Mouse (Mus musculus) CH12.LX (cell line): ENCODE results near the gene Polr2f. TPM values are rescaled to one million over a fixed set of nuclear protein-coding genes. Genes with fewer than 3 reads are reported as not detected.

Experiments
- DNase-seq: peaks from one replicate; pipeline ENCODE4 v3.0.0-alpha.2; 2013; ENCODE audit errors: extremely low read depth
- H3K27ac ChIP-seq: 2 replicates; pipeline ENCODE4 v1.5.1; 2012; ENCODE audit warnings: low read depth, mild to moderate bottlenecking, control low read depth, moderate library complexity; ENCODE audit not compliant: insufficient read depth
- H3K27me3 ChIP-seq: replicated peaks from 2 replicates; pipeline ENCODE3; 2012; ENCODE audit warnings: inconsistent platforms
- H3K36me3 ChIP-seq, 2 experiments: replicated peaks in 1 of 2; 2 replicates each; pipeline versions ENCODE3 to v1.6.1; 2012; ENCODE audit warnings: inconsistent platforms in 1 of 2, low read length in 1 of 2, mild to moderate bottlenecking in 1 of 2, mixed read lengths in 1 of 2, moderate library complexity in 1 of 2; ENCODE audit not compliant: control insufficient read depth in 1 of 2, insufficient read depth in 1 of 2
- H3K4me1 ChIP-seq, 2 experiments: 2 replicates each; pipeline ENCODE4 v1.6.1; 2012; ENCODE audit warnings: inconsistent platforms in 1 of 2, moderate library complexity in 1 of 2; ENCODE audit not compliant: insufficient read depth in 2 of 2, control insufficient read depth in 1 of 2
- H3K4me2 ChIP-seq: 2 replicates; pipeline ENCODE4 v1.6.1; 2012; ENCODE audit warnings: low read depth, mild to moderate bottlenecking, control low read depth; ENCODE audit not compliant: poor library complexity, insufficient read depth, severe bottlenecking
- H3K4me3 ChIP-seq, 3 experiments: fragments of 150-350 bp in 1 of 3; sonication (generic) in 1 of 3; replicated peaks in 1 of 3; 2 replicates each; pipeline versions ENCODE3 to v1.5.1; 2011 to 2012; ENCODE audit warnings: low read depth in 2 of 3, low read length in 2 of 3, mild to moderate bottlenecking in 2 of 3, moderate library complexity in 2 of 3, control low read depth in 1 of 3, improper control_type of control experiment in 1 of 3, inconsistent platforms in 1 of 3, mixed read lengths in 1 of 3; ENCODE audit not compliant: poor library complexity in 1 of 3
- H3K79me2 ChIP-seq: replicated peaks from 2 replicates; pipeline ENCODE4 v1.6.1; 2012; ENCODE audit warnings: mild to moderate bottlenecking, moderate library complexity; ENCODE audit not compliant: control insufficient read depth, poor library complexity, insufficient read depth, severe bottlenecking; ENCODE audit errors: extremely low read depth
- H3K9ac ChIP-seq: 2 replicates; pipeline ENCODE4 v1.6.1; 2012; ENCODE audit warnings: low read depth, mild to moderate bottlenecking, control low read depth, moderate library complexity; ENCODE audit not compliant: insufficient read depth
- H3K9me3 ChIP-seq: replicated peaks from 2 replicates; pipeline ENCODE3; 2012; ENCODE audit warnings: low read length, inconsistent platforms, mixed read lengths
- CTCF ChIP-seq, 2 experiments: IDR thresholded peaks in 1 of 2; conservative IDR thresholded peaks in 1 of 2; 2 replicates each; pipeline ENCODE4 v1.5.1; 2011 to 2012; ENCODE audit warnings: low read depth in 2 of 2, low read length in 2 of 2, improper control_type of control experiment in 1 of 2, inconsistent platforms in 1 of 2, mild to moderate bottlenecking in 1 of 2, moderate library complexity in 1 of 2
- IRF4 ChIP-seq: IDR thresholded peaks from 2 replicates; pipeline ENCODE4 v1.6.1; 2014; ENCODE audit warnings: low read depth, mild to moderate bottlenecking, inconsistent platforms, low read length, improper control_type of control experiment
- JUND ChIP-seq: conservative IDR thresholded peaks from 2 replicates; pipeline ENCODE4 v1.6.1; 2011; ENCODE audit warnings: low read depth, low read length, improper control_type of control experiment
- MXI1 ChIP-seq: IDR thresholded peaks from 2 replicates; pipeline ENCODE4 v1.6.1; 2011; ENCODE audit warnings: mild to moderate bottlenecking, low read depth, low read length, improper control_type of control experiment
- MYC ChIP-seq: IDR thresholded peaks from 2 replicates; pipeline ENCODE4 v1.6.1; 2011; ENCODE audit warnings: low read depth, mild to moderate bottlenecking, improper control_type of control experiment, low read length
- PAX5 ChIP-seq: IDR thresholded peaks from 2 replicates; pipeline ENCODE4 v1.6.1; 2012; ENCODE audit warnings: low read length, inconsistent platforms, mixed read lengths
- POLR2A ChIP-seq: IDR thresholded peaks from 2 replicates; pipeline ENCODE4 v1.6.1; 2011; ENCODE audit warnings: low read depth, mild to moderate bottlenecking, improper control_type of control experiment, low read length
- SMC3 ChIP-seq: IDR thresholded peaks from 2 replicates; pipeline ENCODE4 v1.6.1; 2011; ENCODE audit warnings: low read depth, low read length, improper control_type of control experiment
- TBP ChIP-seq: conservative IDR thresholded peaks from 2 replicates; pipeline ENCODE4 v1.6.1; 2011; ENCODE audit warnings: low read depth, low read length, improper control_type of control experiment
- TCF12 ChIP-seq: IDR thresholded peaks from 2 replicates; pipeline ENCODE4 v1.6.1; 2014; ENCODE audit warnings: low read depth, mild to moderate bottlenecking, inconsistent platforms, low read length, improper control_type of control experiment
- ZMIZ1 ChIP-seq: IDR thresholded peaks from 2 replicates; pipeline ENCODE4 v1.6.1; 2012; ENCODE audit warnings: low read depth, mild to moderate bottlenecking, inconsistent platforms, low read length, improper control_type of control experiment
- dilution Hi-C: fragments of 300-500 bp; cut with MboI; formaldehyde crosslinking; loops from 2 replicates; pipeline ENCODE4 v1.14.3; 2020; ENCODE audit warnings: low sequenced_read_pairs; ENCODE audit not compliant: extremely low pct_unique_long_range_greater_than_20kb, extremely low pct_ligation_motif_present
- in situ Hi-C: fragments of 300-500 bp; cut with MboI; formaldehyde crosslinking; loops from 3 replicates; pipeline ENCODE4 v1.14.3; 2019; ENCODE audit warnings: low sequenced_read_pairs, low pct_ligation_motif_present, low pct_unique_long_range_greater_than_20kb, mixed read lengths
- polyA plus RNA-seq: library from polyadenylated mRNA; unstranded; fragments of >175 nt; gene quantifications from 2 replicates; pipeline ENCODE4 v1.2.1, GENCODE M21; 2012; ENCODE audit warnings: low read depth; ENCODE audit not compliant: insufficient read length
- total RNA-seq, 2 experiments: library from RNA; depleted of rRNA; stranded (reverse); fragments of 300-350 nt in 1 of 2; fragments of >200 nt in 1 of 2; gene quantifications; 2 replicates each; pipeline ENCODE4 v1.2.3; 2012 to 2014

The Polr2f gene
- total and polyA plus RNA-seq, 3 experiments, result 218 to 414 (median 286) TPM

- peaks cover 79 to 99% of the 10 kb centered on the region in 2 experiments for H3K36me3 ChIP-seq
- no peaks in the 10 kb centered on the region for H3K4me1 ChIP-seq
- TF ChIP-seq ZMIZ1 (no peak), TBP (no peak)
- in situ Hi-C loops, result no loop called here
- no peak overlapping the region for H3K4me3 ChIP-seq
- H3K9me3 ChIP-seq, result peaks cover 11% of the 10 kb centered on the region
- dilution Hi-C loops, result no loop called here
- no peak for DNase-seq
- no peak overlapping the region for H3K9ac ChIP-seq
- no peak overlapping the region for H3K27ac ChIP-seq
- no peak overlapping the region for H3K4me2 ChIP-seq
- H3K79me2 ChIP-seq, result no peaks in the 10 kb centered on the region
- no peaks in the 10 kb centered on the region for H3K27me3 ChIP-seq
Measured at GRCm38 (mm10) chr15:79123751-79124150, 17.1 kb upstream of the Polr2f start.

DNA sequence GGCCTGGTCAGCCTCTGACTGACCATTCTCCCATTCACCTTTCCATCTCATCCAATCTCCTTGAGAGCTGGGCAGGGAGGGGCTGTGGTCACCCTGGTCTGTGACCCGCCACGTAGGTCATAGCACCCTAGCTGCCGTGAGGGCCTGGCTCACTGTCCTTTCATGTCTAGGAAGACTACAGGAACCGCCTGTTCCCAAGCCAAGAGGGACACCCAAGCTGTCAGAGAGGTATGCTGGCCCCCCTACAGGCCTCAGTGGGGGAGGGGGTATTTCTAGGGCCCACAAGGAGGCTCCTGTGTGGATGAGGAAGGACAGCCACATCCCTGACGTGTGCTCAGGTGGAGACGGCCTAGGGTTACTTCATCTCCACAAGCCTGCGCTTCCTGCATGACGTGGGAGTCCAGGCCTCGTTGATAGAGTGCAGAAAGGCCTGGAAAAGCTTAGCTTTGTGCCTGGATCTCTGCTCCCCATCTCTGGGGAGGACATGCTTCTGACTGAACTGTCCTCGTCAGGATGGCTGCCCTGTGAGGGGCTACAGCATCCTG lies 16.4 kb upstream of the Polr2f start:
- H3K9me3 ChIP-seq, result peaks cover 11% of the 10 kb centered on the region
- H3K27me3 ChIP-seq, result no peaks in the 10 kb centered on the region
- H3K27ac ChIP-seq, result no peak overlapping the region
- H3K36me3 ChIP-seq, result peaks cover 78 to 98% of the 10 kb centered on the region in 2 experiments
- in situ Hi-C loops (no loop called here), dilution Hi-C loops (no loop called here)
- H3K4me1 ChIP-seq, result no peaks in the 10 kb centered on the region
- TF ChIP-seq IRF4 (no peak), MYC (no peak), MXI1 (no peak), POLR2A (no peak), JUND (no peak), TCF12 (no peak)
- H3K9ac ChIP-seq, result no peak overlapping the region
- no peak overlapping the region for H3K4me3 ChIP-seq
- DNase-seq, result no peak
- H3K4me2 ChIP-seq, result no peak overlapping the region
- H3K79me2 ChIP-seq, result no peaks in the 10 kb centered on the region

DNA sequence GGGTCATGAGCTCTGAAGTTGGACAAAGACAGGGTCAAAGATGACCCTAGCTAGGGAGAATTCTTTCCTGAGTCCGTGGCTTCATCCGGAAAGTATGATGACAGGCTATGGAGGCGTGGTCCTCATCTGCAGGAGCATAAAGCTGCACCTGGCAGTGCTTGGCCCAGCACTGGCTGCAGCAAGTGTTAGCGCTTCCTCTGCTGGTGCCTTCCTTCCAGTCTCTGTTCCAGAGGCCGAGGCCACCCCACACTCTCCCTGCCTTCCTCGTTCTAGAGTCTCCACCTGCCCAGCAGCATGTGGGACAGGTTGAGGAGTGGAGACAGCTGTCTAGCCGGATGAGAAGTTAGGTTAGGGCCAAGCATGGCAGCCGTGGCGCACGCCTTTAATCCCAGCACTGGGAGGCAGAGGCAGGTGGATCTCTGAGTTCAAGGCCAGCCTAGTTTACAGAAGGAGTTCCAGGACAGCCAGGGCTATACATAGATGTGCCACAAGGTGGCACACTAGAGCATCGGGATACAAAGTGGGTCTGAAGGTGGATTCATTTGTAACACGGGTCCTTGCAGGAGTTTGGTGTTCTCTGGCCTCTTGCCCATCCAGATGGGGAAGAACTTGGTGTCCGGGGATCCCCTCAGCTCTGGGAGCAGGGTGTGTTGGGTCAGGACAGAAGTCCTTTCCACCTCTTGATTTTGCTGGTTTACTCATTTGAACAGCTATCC lies 14.4 kb upstream of the Polr2f start:
- dilution Hi-C loops, result no loop called here
- no peak overlapping the region for H3K4me2 ChIP-seq
- DNase-seq, result peak; percentile 43
- peaks cover 11% of the 10 kb centered on the region for H3K9me3 ChIP-seq
- H3K4me3 ChIP-seq, result no peak overlapping the region
- no peak overlapping the region for H3K27ac ChIP-seq
- no peaks in the 10 kb centered on the region for H3K4me1 ChIP-seq
- H3K36me3 ChIP-seq, result peaks cover 86 to 98% of the 10 kb centered on the region in 2 experiments
- H3K9ac ChIP-seq, result no peak overlapping the region
- H3K79me2 ChIP-seq, result no peaks in the 10 kb centered on the region
- in situ Hi-C loops, result no loop called here
- TF ChIP-seq SMC3 (peak; percentile 43), CTCF (conservative IDR thresholded peaks at IDR 0.05 in 1 of 2, IDR thresholded peaks at IDR 0.05 in 1 of 2; ENCODE audit: low read depth in 2 of 2, low read length in 2 of 2) (peak; percentile 66 to 78), PAX5 (no peak)
- H3K27me3 ChIP-seq, result no peaks in the 10 kb centered on the region
